Mouse (Mus musculus) heart, embryonic 16.5 days (tissue): Measurements from ENCODE around the gene Map1s. TPM values are rescaled to one million over a fixed set of nuclear protein-coding genes. Genes with fewer than 3 reads are reported as not detected.

ENCODE experiments used
- ATAC-seq: fragments of 200-750 bp; cut with Nextera tagmentation; replicated peaks from 2 replicates; pipeline ENCODE4 v1.8.0; 2017; ENCODE audit warnings: moderate number of reproducible peaks; ENCODE audit not compliant: insufficient read depth, low FRiP score; ENCODE audit errors: extremely low read depth
- H3K27ac ChIP-seq: fragments of 300-500 bp; sonication (generic); 2 replicates; pipeline ENCODE4 v1.5.1; 2014; ENCODE audit warnings: mild to moderate bottlenecking, low read length, control low read depth, moderate library complexity
- H3K27me3 ChIP-seq: fragments of 300-500 bp; sonication (generic); 2 replicates; pipeline ENCODE4 v1.6.1; 2014; ENCODE audit warnings: low read length, mixed read lengths; ENCODE audit not compliant: control insufficient read depth, insufficient read depth
- H3K36me3 ChIP-seq: fragments of 300-500 bp; sonication (generic); 2 replicates; pipeline ENCODE4 v1.6.1; 2014; ENCODE audit not compliant: control insufficient read depth, insufficient read depth
- H3K4me1 ChIP-seq: fragments of 300-500 bp; sonication (generic); 2 replicates; pipeline ENCODE4 v1.6.1; 2014; ENCODE audit warnings: low read length, mixed read lengths; ENCODE audit not compliant: control insufficient read depth, insufficient read depth
- H3K4me2 ChIP-seq: fragments of 300-500 bp; sonication (generic); 2 replicates; pipeline ENCODE4 v1.6.1; 2014; ENCODE audit warnings: low read depth, mild to moderate bottlenecking, control low read depth, low read length
- H3K4me3 ChIP-seq: fragments of 300-500 bp; sonication (generic); 2 replicates; pipeline ENCODE4 v1.5.1; 2014; ENCODE audit warnings: mild to moderate bottlenecking, control low read depth, low read length
- H3K9ac ChIP-seq: fragments of 300-500 bp; sonication (generic); 2 replicates; pipeline ENCODE4 v1.6.1; 2014; ENCODE audit warnings: low read length, control low read depth
- H3K9me3 ChIP-seq: fragments of 300-500 bp; sonication (generic); replicated peaks from 2 replicates; pipeline ENCODE4 v1.6.1; 2016; ENCODE audit warnings: low read length; ENCODE audit not compliant: control insufficient read depth
- WGBS: fragments of 180-500 bp; shearing (Covaris S2); extraction: QIAGEN DNeasy Blood & Tissue Kit; methylation state at CpG from one replicate; pipeline ENCODE4 v1.1.7; 2014; 5-methylcytosine and 5-hydroxymethylcytosine counted together
- polyA plus RNA-seq: library from polyadenylated mRNA; unstranded; fragments of >200 nt; fragmentation: Nextera tagmentation; extraction: Ambion mirVana; gene quantifications from 2 replicates; pipeline ENCODE4 v1.2.1, GENCODE M21; 2015

The Map1s gene
- polyA plus RNA-seq, 1 experiment from 2014 or later = 36.9 TPM

GRCm38 (mm10) chr8:70934786-70935185, 29.1 kb downstream of the Map1s start:
- Histone ChIP-seq H3K4me3 (no peak overlapping the region), H3K4me1 (no peaks in the 10 kb centered on the region), H3K9ac (no peak overlapping the region), H3K9me3 (no peaks in the 10 kb centered on the region), H3K27ac (no peak overlapping the region), H3K4me2 (no peak overlapping the region), H3K36me3 (no peaks in the 10 kb centered on the region), H3K27me3 (no peaks in the 10 kb centered on the region)
- no peak for ATAC-seq
- WGBS = 58% methylated on average over 7 of the region's 7 CpGs

- H3K27ac ChIP-seq = no peak overlapping the region
- no peak overlapping the region for H3K4me3 ChIP-seq
- no peaks in the 10 kb centered on the region for H3K36me3 ChIP-seq
- WGBS = 78% methylated on average over 6 of the region's 6 CpGs
- H3K9ac ChIP-seq = no peak overlapping the region
- H3K27me3 ChIP-seq = no peaks in the 10 kb centered on the region
- H3K4me2 ChIP-seq = no peak overlapping the region
- no peaks in the 10 kb centered on the region for H3K4me1 ChIP-seq
- no peak for ATAC-seq
- no peaks in the 10 kb centered on the region for H3K9me3 ChIP-seq
Measured at GRCm38 (mm10) chr8:70937200-70937599, 31.5 kb downstream of the Map1s start.

GRCm38 (mm10) chr8:70941478-70941877, 35.7 kb downstream of the Map1s start:
- Histone ChIP-seq H3K9ac (no peak overlapping the region), H3K4me3 (no peak overlapping the region), H3K27me3 (no peaks in the 10 kb centered on the region), H3K4me1 (no peaks in the 10 kb centered on the region), H3K36me3 (no peaks in the 10 kb centered on the region), H3K4me2 (no peak overlapping the region), H3K9me3 (no peaks in the 10 kb centered on the region), H3K27ac (no peak overlapping the region)
- WGBS = 58% methylated on average over 2 of the region's 2 CpGs
- no peak for ATAC-seq

GRCm38 (mm10) chr8:70943187-70943586, 37.5 kb downstream of the Map1s start:
- Histone ChIP-seq H3K27me3 (no peaks in the 10 kb centered on the region), H3K4me3 (no peak overlapping the region), H3K4me1 (no peaks in the 10 kb centered on the region), H3K36me3 (no peaks in the 10 kb centered on the region), H3K27ac (no peak overlapping the region), H3K9me3 (no peaks in the 10 kb centered on the region), H3K4me2 (no peak overlapping the region), H3K9ac (no peak overlapping the region)
- WGBS = 35% methylated on average over 1 of the region's 1 CpGs
- ATAC-seq = no peak

GRCm38 (mm10) chr8:70949847-70950246, 44.1 kb downstream of the Map1s start:
- Histone ChIP-seq H3K4me3 (no peak overlapping the region), H3K9ac (no peak overlapping the region), H3K27ac (no peak overlapping the region), H3K4me2 (no peak overlapping the region), H3K4me1 (no peaks in the 10 kb centered on the region), H3K27me3 (no peaks in the 10 kb centered on the region), H3K36me3 (no peaks in the 10 kb centered on the region), H3K9me3 (no peaks in the 10 kb centered on the region)
- no peak for ATAC-seq
- 54% methylated on average over 1 of the region's 1 CpGs for WGBS

GRCm38 (mm10) chr8:70960703-70961472, 55.2 kb downstream of the Map1s start:
- H3K27ac ChIP-seq = no peak overlapping the region
- no peaks in the 10 kb centered on the region for H3K9me3 ChIP-seq
- H3K4me2 ChIP-seq = no peak overlapping the region
- no peak overlapping the region for H3K9ac ChIP-seq
- no peaks in the 10 kb centered on the region for H3K4me1 ChIP-seq
- 63% methylated on average over 14 of the region's 14 CpGs for WGBS
- no peak for ATAC-seq
- H3K4me3 ChIP-seq = no peak overlapping the region
- H3K27me3 ChIP-seq = no peaks in the 10 kb centered on the region
- H3K36me3 ChIP-seq = no peaks in the 10 kb centered on the region

- WGBS = 2% methylated on average over 3 of the region's 3 CpGs
- H3K4me2 ChIP-seq = no peak overlapping the region
- H3K4me1 ChIP-seq = no peaks in the 10 kb centered on the region
- no peaks in the 10 kb centered on the region for H3K27me3 ChIP-seq
- no peak for ATAC-seq
- H3K27ac ChIP-seq = no peak overlapping the region
- no peaks in the 10 kb centered on the region for H3K9me3 ChIP-seq
- H3K9ac ChIP-seq = no peak overlapping the region
- no peaks in the 10 kb centered on the region for H3K36me3 ChIP-seq
- H3K4me3 ChIP-seq = no peak overlapping the region
Measured at GRCm38 (mm10) chr8:70964159-70964558, 58.4 kb downstream of the Map1s start.

GRCm38 (mm10) chr8:70964861-70965260, 59.1 kb downstream of the Map1s start:
- Histone ChIP-seq H3K27ac (no peak overlapping the region), H3K36me3 (no peaks in the 10 kb centered on the region), H3K4me3 (no peak overlapping the region), H3K27me3 (no peaks in the 10 kb centered on the region), H3K4me2 (no peak overlapping the region), H3K4me1 (no peaks in the 10 kb centered on the region), H3K9me3 (no peaks in the 10 kb centered on the region), H3K9ac (no peak overlapping the region)
- no peak for ATAC-seq
